Mouse (Mus musculus) embryo, embryonic 11.5 days (tissue): ENCODE results near the gene Suz12.
"Not testable (repeated sequence)": the region's sequence is repeated elsewhere in the genome, so short reads cannot be mapped to it uniquely, and the experiment has no call there.

Source experiments
- DNase-seq: peaks from one replicate; pipeline ENCODE4 v3.0.0-alpha.2; 2012; ENCODE audit warnings: low read depth, low spot score

Gene Suz12

DNA sequence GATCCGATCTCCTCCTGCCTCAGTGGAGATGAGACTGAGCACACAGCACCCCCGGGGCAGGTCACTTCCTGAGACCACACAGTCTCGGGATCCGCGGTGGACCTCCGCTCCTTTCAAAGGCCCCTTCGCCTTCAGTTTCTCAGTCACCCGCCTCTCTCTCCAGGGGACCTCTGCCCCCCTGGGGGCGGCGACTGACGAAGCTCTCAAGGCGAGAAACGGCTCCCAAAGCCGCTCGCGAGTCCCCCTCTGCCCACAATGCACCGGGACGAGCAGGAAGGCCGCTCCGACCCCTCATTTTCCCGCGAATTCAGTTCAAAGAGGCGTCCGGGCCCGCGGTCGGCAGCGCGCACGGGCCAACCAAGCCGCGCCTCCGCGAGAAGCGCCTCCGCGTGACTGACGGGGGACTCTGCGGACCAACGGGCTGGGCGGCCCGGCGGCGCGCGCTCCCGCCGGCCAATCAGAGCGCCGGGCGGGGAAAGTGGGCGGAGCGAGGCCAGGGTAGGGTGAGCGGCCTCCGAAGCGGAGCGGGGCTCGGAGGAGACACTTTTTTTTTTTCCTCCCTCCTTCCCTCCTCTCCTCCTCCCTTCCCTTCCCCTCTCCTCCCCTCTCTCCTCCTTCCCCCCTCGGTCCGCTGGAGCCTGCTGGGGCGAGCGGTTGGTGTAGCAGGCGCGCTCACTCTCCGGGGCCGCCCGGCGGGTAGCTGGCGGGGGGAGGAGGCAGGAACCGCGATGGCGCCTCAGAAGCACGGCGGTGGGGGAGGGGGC is at the start of gene Suz12:
Suz12 (plus strand) TSS at position 515 of the 764 bp plus-strand sequence.
- DNase-seq, result peak; percentile 95

- no peak for DNase-seq
Measured at GRCm38 (mm10) chr11:79943136-79943535, 49.8 kb upstream of the Suz12 start.

- no peak for DNase-seq
Measured at GRCm38 (mm10) chr11:79943601-79944000, 49.3 kb upstream of the Suz12 start.

DNA sequence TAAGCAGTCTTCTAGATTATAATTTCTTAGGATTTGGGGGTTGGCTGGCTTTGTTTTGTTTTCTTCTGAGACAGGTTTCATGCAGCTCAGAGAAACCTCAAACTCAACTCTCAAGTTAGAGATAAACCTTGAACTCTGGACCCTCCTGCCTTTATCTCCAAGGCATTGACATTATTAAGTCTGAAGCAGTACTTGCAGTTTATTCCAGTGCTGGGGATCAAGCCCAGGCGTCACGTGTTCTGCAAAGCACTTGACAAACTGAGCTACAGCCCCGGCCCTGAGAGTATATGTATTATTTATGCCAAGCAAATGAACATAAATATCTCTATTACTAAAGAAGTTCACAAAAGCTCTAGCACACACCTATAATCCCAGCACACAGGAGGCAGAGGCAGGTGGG is 45.6 kb upstream of the Suz12 start:
- no peak for DNase-seq

DNA sequence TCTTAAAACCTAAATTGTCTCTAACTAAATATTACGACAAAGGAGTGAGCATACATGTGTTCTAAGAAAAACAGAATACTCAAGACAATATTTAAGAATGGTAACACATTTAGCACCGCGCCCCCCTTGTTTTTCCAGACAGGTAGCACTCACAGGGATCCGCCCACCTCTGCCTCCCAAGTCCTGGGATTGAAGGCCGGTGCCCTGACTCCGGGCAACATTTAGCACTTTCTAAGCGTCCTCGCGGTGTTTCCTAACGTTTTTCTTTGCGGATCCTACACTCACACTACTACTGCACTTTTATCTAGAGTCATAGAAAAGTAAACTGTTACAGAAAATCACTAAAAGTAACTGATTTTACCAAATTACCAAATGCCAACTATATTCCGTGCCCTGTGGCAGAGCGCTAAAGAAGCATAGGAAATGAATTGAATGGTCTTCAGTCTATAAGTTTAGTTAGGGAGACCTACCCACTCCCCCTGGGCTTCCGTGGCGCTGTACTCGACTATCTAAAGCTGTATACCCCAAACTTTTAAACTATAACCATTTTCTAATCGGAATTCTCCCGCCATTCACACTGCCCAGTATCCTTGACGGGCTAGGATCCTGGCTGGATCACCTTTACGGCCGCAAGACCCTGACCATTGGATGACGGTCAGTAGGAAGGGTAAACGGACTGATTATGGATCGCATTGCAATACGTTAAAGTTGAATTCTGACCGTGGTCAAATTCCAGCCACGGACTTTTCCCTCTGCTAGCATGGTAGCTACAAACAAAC is 31.4 kb upstream of the Suz12 start:
- DNase-seq, result no peak

DNA sequence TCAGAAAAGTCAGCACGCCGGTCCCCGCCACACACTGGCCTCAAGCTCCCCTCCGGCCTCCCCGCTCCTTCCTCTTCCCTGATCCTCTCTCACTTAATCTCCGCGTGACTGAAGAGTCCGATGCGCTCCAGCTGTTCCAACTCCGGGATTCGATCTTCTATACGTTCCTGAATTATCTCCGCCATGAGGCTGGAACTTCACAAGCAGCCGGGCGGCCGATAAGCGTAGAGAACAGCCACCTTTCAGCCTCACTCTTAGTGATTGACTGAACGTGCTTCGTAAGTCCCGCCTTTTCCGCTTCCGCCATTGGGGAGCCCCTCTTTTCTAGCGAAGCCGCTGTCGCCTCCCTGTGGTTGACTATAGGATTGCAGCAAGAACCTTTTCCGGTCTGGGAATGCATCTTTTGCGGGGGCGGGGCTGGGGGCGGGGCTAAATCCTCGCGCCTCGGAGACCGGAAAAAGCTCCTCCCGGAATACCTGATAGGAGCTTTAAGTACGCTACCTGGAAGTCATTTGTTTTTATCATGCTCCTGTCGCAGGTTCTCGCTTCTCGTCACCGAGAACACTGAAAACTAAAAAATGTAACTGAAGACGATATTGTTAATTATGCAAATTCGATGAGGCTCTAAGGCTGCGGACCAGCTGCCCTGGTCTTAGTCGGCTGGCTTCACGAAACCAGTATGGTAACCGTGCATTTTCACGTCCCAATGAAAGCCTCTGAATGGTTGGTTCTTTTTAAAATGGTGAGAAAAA is 30.6 kb upstream of the Suz12 start, which contains the start of gene Utp6:
Utp6 (minus strand) TSS at position 266 of the 752 bp plus-strand sequence.
- peak; percentile 99 for DNase-seq

- DNase-seq, result no peak
Measured at GRCm38 (mm10) chr11:79962877-79963183, 30.1 kb upstream of the Suz12 start.

- DNase-seq, result no peak
Measured at GRCm38 (mm10) chr11:79963212-79963974, 29.5 kb upstream of the Suz12 start.

DNA sequence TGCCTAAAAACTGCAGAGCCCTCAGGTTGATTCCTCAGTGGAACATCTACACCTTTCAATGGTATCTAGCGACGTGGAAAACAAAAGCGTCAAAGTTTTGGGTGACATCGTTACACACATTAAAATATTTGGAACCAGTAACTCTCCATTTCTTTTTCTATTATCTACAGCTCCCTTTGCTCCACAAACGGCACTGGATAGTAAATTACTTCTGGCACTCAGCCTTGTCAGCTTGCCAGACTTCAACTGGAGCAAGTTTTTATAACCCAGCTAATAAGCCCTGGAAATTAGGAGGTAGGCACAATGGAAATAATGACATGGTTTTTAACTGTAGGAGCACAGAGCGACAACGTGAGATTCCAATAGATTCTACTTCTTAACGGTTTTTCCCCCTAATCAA is 27.0 kb upstream of the Suz12 start:
- DNase-seq, result no peak

- no peak for DNase-seq
Measured at GRCm38 (mm10) chr11:79967752-79968151, 25.2 kb upstream of the Suz12 start.

DNA sequence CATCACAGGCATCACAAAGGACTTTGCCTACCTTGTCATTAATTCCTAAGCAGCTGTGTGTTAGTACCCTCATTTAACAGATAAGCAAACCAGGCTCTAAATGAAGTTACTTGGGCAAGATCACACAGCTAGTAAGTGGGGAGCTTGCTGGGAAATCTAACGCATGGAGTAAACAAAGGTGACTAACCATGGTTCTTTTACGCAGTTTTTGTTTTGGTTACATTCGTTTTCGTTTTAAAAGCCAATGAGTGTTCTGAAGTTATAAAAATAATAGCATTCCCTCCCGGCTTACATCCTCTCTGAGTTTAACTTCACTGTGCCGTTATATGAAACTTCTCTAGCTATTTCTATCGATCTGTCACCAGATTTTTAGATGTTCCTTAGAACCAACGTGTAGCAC is 19.8 kb upstream of the Suz12 start:
- DNase-seq, result no peak

DNA sequence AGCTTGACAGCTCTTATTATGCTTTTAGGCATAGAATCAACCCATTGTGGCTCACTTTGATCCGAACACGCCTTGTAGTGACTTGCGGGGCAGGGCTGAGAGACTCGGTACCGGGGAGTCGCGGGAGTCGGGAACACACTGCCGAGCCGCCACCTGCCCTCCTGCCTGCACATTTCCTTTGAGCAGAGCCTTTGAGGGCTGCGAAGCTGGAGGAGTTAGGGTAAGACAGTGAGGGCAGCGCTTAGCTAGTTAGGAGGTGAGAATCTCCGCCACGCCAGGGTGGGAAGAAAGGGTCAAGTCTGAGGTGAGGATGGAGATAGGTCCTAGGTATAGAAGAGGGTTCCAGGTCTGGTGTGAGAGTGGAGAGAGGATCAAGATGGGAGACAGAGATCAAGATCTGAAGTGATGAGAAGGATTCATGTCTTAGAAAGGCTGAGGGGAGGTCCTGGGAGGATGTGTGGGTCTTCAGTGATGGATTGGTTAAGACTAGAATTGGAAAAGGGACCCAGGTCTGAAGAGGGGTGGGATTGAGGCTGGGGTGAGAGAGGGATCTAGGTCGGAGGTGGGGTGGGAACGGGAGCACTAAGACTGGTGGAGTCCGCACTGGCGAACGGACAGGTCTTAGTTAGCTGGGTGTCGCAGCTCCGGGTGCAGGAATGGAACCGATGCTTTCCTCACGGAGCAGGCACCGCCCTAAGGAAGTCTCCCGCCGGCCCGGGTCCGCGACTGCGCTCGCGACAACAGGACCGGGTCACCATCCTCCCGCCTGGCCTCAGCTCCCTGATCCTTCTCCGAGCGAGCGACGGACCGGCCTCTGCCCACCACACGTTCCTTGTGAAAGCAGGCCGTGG is 19.1 kb upstream of the Suz12 start:
- DNase-seq, result no peak

GRCm38 (mm10) chr11:79975377-79975776 is 17.5 kb upstream of the Suz12 start:
- DNase-seq, result no peak

DNA sequence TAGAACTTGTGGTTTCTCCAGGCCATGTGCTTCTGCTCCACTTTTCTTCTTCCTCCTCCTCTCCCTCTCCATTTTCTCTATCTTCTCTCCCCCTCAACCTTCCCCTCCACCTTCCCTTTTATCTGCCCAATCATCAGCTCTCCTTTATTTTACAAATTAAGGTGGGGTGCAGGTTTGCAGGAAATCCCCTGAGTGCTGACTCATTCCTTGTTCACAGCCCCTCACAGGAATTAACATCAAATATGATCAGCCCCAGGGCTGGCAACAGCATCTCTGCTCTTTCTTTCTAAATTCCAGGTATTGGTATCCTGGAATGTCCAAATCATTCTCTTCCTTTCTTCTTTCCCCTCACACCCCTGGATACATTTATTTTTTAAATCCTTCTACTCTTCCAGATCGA is 16.7 kb upstream of the Suz12 start:
- DNase-seq, result no peak

- DNase-seq, result not testable (repeated sequence)
Measured at GRCm38 (mm10) chr11:79976645-79977044, 16.3 kb upstream of the Suz12 start.

DNA sequence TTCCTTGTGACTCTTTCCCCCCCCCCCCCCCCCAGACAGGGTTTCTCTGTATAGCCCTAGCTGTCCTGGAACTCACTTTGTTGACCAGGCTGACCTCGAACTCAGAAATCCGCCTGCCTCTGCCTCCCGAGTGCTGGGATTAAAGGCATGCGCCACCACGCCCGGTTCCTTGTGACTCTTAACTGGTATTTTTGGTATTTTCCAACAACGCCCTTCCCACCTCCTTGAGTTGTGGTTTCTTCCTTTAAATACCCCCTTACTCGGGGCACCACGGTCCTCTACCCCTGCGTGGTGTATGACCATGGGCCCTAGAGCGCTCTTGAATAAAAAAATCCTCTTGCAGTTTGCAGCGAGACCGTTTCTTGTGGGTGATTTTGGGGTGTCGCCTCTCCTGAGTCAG is 15.8 kb upstream of the Suz12 start:
- not testable (repeated sequence) for DNase-seq

DNA sequence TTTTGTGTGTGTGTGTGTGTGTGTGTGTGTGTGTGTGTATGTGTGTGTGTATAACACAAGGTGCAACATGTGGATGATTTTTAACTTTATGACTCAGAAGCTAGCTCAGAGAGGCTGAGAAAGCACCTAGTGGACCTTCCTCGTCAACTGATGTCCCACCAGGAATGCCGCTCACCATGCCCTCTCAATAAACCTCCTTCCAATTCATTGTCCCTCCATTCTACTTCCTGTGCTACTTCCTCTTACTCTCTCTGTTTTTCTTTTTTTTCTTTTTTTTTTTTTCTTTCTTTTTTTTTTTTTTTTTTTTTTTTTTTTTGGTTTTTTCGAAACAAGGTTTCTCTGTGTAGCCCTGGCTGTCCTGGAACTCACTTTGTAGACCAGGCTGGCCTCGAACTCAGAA is 15.2 kb upstream of the Suz12 start:
- DNase-seq, result not testable (repeated sequence)

GRCm38 (mm10) chr11:79986886-79987285 is 6.0 kb upstream of the Suz12 start:
- no peak for DNase-seq

- no peak for DNase-seq
Measured at GRCm38 (mm10) chr11:79987896-79988295, 5.0 kb upstream of the Suz12 start.

GRCm38 (mm10) chr11:79990120-79990519 is 2.8 kb upstream of the Suz12 start:
- no peak for DNase-seq

DNA sequence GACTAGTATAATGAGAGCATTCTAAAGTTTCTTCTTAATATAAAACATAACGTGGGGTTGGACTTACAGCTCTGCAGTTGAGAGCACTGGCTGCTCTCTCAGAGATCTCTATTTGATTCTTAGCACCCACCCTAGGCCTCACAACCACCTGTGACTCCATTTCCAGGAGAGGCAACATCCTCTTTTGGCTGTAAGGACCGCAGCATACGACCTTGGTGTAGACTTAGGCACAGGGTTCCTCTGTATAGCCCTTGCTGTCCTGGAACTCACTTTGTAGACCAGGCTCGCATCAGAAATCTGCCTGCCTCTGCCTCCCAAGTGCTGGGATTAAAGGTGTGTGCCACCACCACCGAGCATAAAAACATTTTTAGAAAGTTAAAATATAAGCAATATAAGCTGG is 1.3 kb upstream of the Suz12 start:
- no peak for DNase-seq
